Mouse (Mus musculus) CD4-positive helper T cell, adult 2 months (primary cell): ENCODE results near the gene Olfr1109.

Source experiments
- DNase-seq: peaks from one replicate; pipeline ENCODE4 v3.0.0-alpha.2; 2012; ENCODE audit warnings: low read depth, missing footprints, low spot score

The Olfr1109 gene

DNA sequence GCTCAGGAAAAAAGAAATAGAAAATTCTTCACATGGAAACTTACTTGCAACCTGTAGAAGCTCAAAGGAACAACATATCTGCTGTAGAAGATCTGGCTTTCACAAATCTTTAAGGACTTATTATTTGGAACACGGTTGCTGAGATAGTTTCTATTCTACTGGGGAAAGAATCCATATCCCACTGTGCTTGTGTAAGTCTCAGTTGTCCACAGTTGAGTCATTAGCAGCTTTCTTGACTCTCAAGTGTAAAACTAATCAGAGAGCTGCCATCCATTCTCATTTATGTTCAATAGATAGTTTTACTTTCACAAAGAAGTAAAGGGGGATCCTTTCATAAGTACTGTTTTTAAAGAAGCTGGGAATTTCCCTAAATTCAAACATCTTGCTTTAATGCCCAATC lies at the start of gene Olfr1109:
TSS of gene Olfr1109 (minus strand) at position 101 of the 400 bp plus-strand sequence.
- no peak for DNase-seq

DNA sequence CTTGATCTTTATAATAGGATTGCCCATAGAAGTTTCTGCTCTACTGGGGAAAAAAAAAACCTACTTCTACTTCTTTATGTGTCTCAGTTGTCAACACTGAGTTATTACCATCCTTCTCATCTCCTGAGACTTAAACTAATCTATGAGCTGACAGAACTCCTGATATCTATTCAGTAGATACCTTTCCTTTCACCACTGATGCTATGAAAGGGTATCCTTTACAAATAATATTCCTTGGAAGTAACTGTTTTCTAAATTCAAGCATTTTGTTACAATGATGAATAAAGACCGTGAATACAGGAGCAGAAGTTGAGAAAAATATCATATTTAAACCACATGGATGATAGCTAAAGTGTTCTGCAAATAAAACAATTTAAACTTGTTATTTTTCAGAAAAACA lies 44.4 kb upstream of the Olfr1109 start, which contains the start of gene Olfr1110:
TSS of gene Olfr1110 (minus strand) at position 101 of the 400 bp plus-strand sequence.
- no peak for DNase-seq

DNA sequence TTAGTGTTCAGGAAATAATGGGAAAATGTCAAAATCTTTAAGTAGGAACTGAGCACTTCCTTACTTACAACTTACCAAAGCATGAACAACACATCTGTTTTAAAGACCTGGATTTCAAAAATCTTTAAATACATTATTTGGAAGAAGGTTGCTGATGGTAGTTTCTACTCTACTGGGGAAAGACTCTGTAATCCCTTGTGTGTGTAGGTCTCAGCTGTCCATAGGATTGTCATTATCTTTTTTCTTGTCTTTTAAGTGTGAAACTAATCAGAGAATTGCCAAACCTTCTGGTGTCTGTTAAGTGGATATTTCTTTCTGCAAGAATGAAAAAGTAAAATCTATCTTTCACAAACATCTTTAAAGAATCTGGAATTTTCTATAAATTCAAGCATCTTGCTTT lies 18.7 kb upstream of the Olfr1109 start, which contains the start of gene Olfr259:
TSS of gene Olfr259 (minus strand) at position 101 of the 400 bp plus-strand sequence.
- DNase-seq, result no peak

DNA sequence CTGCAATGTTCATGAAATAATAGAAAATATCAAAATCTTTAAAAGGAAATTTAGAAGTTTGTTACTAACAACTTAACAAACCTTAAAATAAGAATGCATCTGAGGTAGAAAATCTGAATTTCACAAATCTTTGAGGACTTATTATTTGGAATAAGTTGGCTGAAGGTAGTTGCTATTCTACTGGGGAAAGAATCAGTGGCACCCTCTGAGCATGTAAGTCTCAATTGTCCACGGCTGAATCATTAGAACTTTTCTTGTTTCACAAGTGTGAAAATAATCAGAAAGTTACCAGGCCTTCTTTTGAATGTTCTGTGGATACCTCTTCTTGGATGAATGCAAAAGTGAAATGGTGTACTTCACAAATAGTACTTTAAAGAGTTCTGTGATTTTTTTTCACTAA lies 20.1 kb downstream of the Olfr1109 start, which contains the start of gene Olfr1107:
TSS of gene Olfr1107 (minus strand) at position 101 of the 400 bp plus-strand sequence.
- no peak for DNase-seq

DNA sequence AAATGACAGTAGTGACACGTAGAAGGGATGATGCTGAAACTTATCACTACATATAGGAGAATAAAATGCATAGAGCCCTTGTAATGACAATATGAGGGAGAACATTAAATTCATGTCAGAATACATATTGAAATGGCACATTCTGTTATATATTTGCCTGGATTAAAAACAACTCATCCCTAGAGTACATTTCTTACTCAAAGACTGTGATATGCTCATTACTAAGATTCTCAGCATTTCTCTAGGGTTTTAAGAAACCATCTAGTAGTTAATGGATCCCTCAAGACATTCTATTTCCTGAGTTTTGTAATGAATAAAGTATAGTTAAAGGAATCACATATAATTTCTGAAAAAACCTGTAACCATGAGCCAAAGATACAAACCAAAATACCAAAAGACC lies 43.6 kb downstream of the Olfr1109 start, which contains the start of gene Olfr1106:
TSS of gene Olfr1106 (minus strand) at position 101 of the 400 bp plus-strand sequence.
- DNase-seq, result no peak
